Comparison of ENCODE assay signal across 8 mouse cellular contexts in genomic region chr2:4452590-4453400, GRCm38 (mm10).
DNase-seq lines count a peak whose midpoint lies in the region; TF ChIP-seq lines count a peak whose summit lies in the region.

No protein-coding gene starts in this region.

- H3K27ac ChIP-seq in layer of hippocampus, adult 2 months, result peak overlapping the region; percentile 43; the same call in 1 of the 2 replicates

- no peak overlapping the region for H3K4me3 ChIP-seq in layer of hippocampus, adult 2 months

- DNase-seq in layer of hippocampus, adult 2 months (ENCODE audit: low spot score in 2 of 2), result no peak
- no peak for DNase-seq in layer of hippocampus, postnatal 10 days (ENCODE audit: low spot score in 2 of 2)
- peak; percentile 51 for DNase-seq in gastrocnemius, postnatal 25 days
- peak; percentile 13 for DNase-seq in kidney, adult 9 months
- DNase-seq in mesoderm, embryonic 11.5 days (ENCODE audit: low read depth, low spot score), result peak; percentile 76
- no peak for DNase-seq in left cerebral cortex, adult 9 months (ENCODE audit: low spot score in 2 of 2)
- DNase-seq in frontal cortex, postnatal 36 days (ENCODE audit: low spot score in 2 of 2), result no peak
- DNase-seq in ovary, postnatal 14 days (ENCODE audit: low spot score), result no peak

- TF ChIP-seq CTCF in layer of hippocampus, adult 2 months (conservative IDR thresholded peaks at IDR 0.05), result no peak

Comparison
In these comparisons a context has a peak if more than half of its experiments do, and no peak if none do; other contexts are left out.
1. DNase-seq: peak in gastrocnemius, postnatal 25 days (single experiment), kidney, adult 9 months (single experiment) and mesoderm, embryonic 11.5 days (single experiment); none in layer of hippocampus, adult 2 months (0 of 2), layer of hippocampus, postnatal 10 days (0 of 2), left cerebral cortex, adult 9 months (0 of 2), frontal cortex, postnatal 36 days (0 of 2) and ovary, postnatal 14 days (single experiment).